Mouse (Mus musculus): ENCODE data around the gene Macrod2. TPM values are rescaled to one million over a fixed set of nuclear protein-coding genes. Genes with fewer than 3 reads are reported as not detected.

Gene Macrod2
- polyA plus RNA-seq, 2 experiments, result 2.1 to 7.7 TPM

- 68% methylated on average over 1 of the region's 1 CpGs for WGBS (ENCODE audit: insufficient replicate concordance)
- no peak for TF ChIP-seq EP300 (IDR thresholded peaks at IDR 0.05; ENCODE audit: low read depth)
- TF ChIP-seq CTCF (IDR thresholded peaks at IDR 0.05; ENCODE audit: low read depth), result peak; percentile 12; the same call in 1 of the 2 replicates
- no peak for ATAC-seq (ENCODE audit: insufficient read depth)
- H3K27me3 ChIP-seq (ENCODE audit: control insufficient read depth, insufficient read depth, low read length), result no peaks in the 10 kb centered on the region
- H3K4me2 ChIP-seq (ENCODE audit: low read depth), result no peak overlapping the region
- no peak for DNase-seq (ENCODE audit: low read depth in 3 of 3, low spot score in 3 of 3)
- no peak overlapping the region for H3K4me3 ChIP-seq (ENCODE audit: insufficient read depth in 1 of 2, low read depth in 2 of 2, low read length in 2 of 2)
- H3K9ac ChIP-seq (replicated peaks), result no peak overlapping the region
- no peaks in the 10 kb centered on the region for H3K36me3 ChIP-seq (replicated peaks; ENCODE audit: control insufficient read depth, insufficient read depth, low read depth)
- no peaks in the 10 kb centered on the region for H3K9me3 ChIP-seq (ENCODE audit: control insufficient read depth, low read length)
- no peak overlapping the region for H3K27ac ChIP-seq
- H3K4me1 ChIP-seq (replicated peaks; ENCODE audit: control insufficient read depth in 2 of 2, insufficient read depth in 2 of 2, low read length in 1 of 2), result peaks cover 0 to 4% of the 10 kb centered on the region in 2 experiments; a peak in 2 of 4 replicates
Measured at GRCm38 (mm10) chr2:140783041-140783440, 387.9 kb downstream of the Macrod2 start.

- TF ChIP-seq EP300 (IDR thresholded peaks at IDR 0.05; ENCODE audit: low read depth), result no peak
- no peak for TF ChIP-seq CTCF (IDR thresholded peaks at IDR 0.05; ENCODE audit: low read depth)
- H3K27me3 ChIP-seq (ENCODE audit: control insufficient read depth, insufficient read depth, low read length), result no peaks in the 10 kb centered on the region
- WGBS (ENCODE audit: insufficient replicate concordance), result 13% methylated on average over 2 of the region's 2 CpGs
- no peak overlapping the region for H3K4me3 ChIP-seq (ENCODE audit: insufficient read depth in 1 of 2, low read depth in 2 of 2, low read length in 2 of 2)
- ATAC-seq (ENCODE audit: insufficient read depth) (peak; percentile 52; the same call in 1 of the 2 replicates), DNase-seq (ENCODE audit: low read depth in 3 of 3, low spot score in 3 of 3) (peak in 2 of 3 experiments; percentile 3 to 27)
- peaks cover 0 to 4% of the 10 kb centered on the region in 2 experiments; a peak in 2 of 4 replicates for H3K4me1 ChIP-seq (replicated peaks; ENCODE audit: control insufficient read depth in 2 of 2, insufficient read depth in 2 of 2, low read length in 1 of 2)
- H3K27ac ChIP-seq, result no peak overlapping the region
- no peaks in the 10 kb centered on the region for H3K9me3 ChIP-seq (ENCODE audit: control insufficient read depth, low read length)
- no peak overlapping the region for H3K4me2 ChIP-seq (ENCODE audit: low read depth)
- no peak overlapping the region for H3K9ac ChIP-seq (replicated peaks)
- H3K36me3 ChIP-seq (replicated peaks; ENCODE audit: control insufficient read depth, insufficient read depth, low read depth), result no peaks in the 10 kb centered on the region
Measured at GRCm38 (mm10) chr2:140784626-140785025, 389.5 kb downstream of the Macrod2 start.

GRCm38 (mm10) chr2:140790363-140790762 lies 395.3 kb downstream of the Macrod2 start:
- Histone ChIP-seq H3K36me3 (replicated peaks; ENCODE audit: control insufficient read depth, insufficient read depth, low read depth) (no peaks in the 10 kb centered on the region), H3K9ac (replicated peaks) (no peak overlapping the region), H3K9me3 (ENCODE audit: control insufficient read depth, low read length) (no peaks in the 10 kb centered on the region), H3K4me2 (ENCODE audit: low read depth) (no peak overlapping the region), H3K4me3 (ENCODE audit: insufficient read depth in 1 of 2, low read depth in 2 of 2, low read length in 2 of 2) (no peak overlapping the region), H3K27ac (no peak overlapping the region), H3K4me1 (replicated peaks; ENCODE audit: control insufficient read depth in 2 of 2, insufficient read depth in 2 of 2, low read length in 1 of 2) (no peaks in the 10 kb centered on the region), H3K27me3 (ENCODE audit: control insufficient read depth, insufficient read depth, low read length) (no peaks in the 10 kb centered on the region)
- no peak for DNase-seq (ENCODE audit: low read depth in 3 of 3, low spot score in 3 of 3)
- TF ChIP-seq CTCF (IDR thresholded peaks at IDR 0.05; ENCODE audit: low read depth), result no peak
- no peak for TF ChIP-seq EP300 (IDR thresholded peaks at IDR 0.05; ENCODE audit: low read depth)
- no peak for ATAC-seq (ENCODE audit: insufficient read depth)
- 28% methylated on average over 5 of the region's 5 CpGs for WGBS (ENCODE audit: insufficient replicate concordance)

- no peak overlapping the region for H3K9ac ChIP-seq (replicated peaks)
- no peak overlapping the region for H3K4me2 ChIP-seq (ENCODE audit: low read depth)
- no peak for TF ChIP-seq CTCF (IDR thresholded peaks at IDR 0.05; ENCODE audit: low read depth)
- TF ChIP-seq EP300 (IDR thresholded peaks at IDR 0.05; ENCODE audit: low read depth), result no peak
- ATAC-seq (ENCODE audit: insufficient read depth) (no peak), DNase-seq (ENCODE audit: low read depth in 3 of 3, low spot score in 3 of 3) (no peak)
- no peaks in the 10 kb centered on the region for H3K36me3 ChIP-seq (replicated peaks; ENCODE audit: control insufficient read depth, insufficient read depth, low read depth)
- no peak overlapping the region for H3K4me3 ChIP-seq (ENCODE audit: insufficient read depth in 1 of 2, low read depth in 2 of 2, low read length in 2 of 2)
- no peak overlapping the region for H3K27ac ChIP-seq
- H3K27me3 ChIP-seq (ENCODE audit: control insufficient read depth, insufficient read depth, low read length), result no peaks in the 10 kb centered on the region
- H3K4me1 ChIP-seq (replicated peaks; ENCODE audit: control insufficient read depth in 2 of 2, insufficient read depth in 2 of 2, low read length in 1 of 2), result no peaks in the 10 kb centered on the region
- no peaks in the 10 kb centered on the region for H3K9me3 ChIP-seq (ENCODE audit: control insufficient read depth, low read length)
- WGBS (ENCODE audit: insufficient replicate concordance), result 32% methylated on average over 4 of the region's 4 CpGs
Measured at GRCm38 (mm10) chr2:140793886-140794608, 398.9 kb downstream of the Macrod2 start.

GRCm38 (mm10) chr2:140811693-140812092 lies 416.6 kb downstream of the Macrod2 start:
- WGBS (ENCODE audit: insufficient replicate concordance), result 52% methylated on average over 4 of the region's 4 CpGs
- ATAC-seq (ENCODE audit: insufficient read depth) (no peak), DNase-seq (ENCODE audit: low read depth in 3 of 3, low spot score in 3 of 3) (no peak)
- H3K36me3 ChIP-seq (replicated peaks; ENCODE audit: control insufficient read depth, insufficient read depth, low read depth), result no peaks in the 10 kb centered on the region
- TF ChIP-seq CTCF (IDR thresholded peaks at IDR 0.05; ENCODE audit: low read depth), result no peak
- no peak for TF ChIP-seq EP300 (IDR thresholded peaks at IDR 0.05; ENCODE audit: low read depth)
- no peak overlapping the region for H3K4me2 ChIP-seq (ENCODE audit: low read depth)
- H3K9me3 ChIP-seq (ENCODE audit: control insufficient read depth, low read length), result no peaks in the 10 kb centered on the region
- no peaks in the 10 kb centered on the region for H3K27me3 ChIP-seq (ENCODE audit: control insufficient read depth, insufficient read depth, low read length)
- no peak overlapping the region for H3K4me3 ChIP-seq (ENCODE audit: insufficient read depth in 1 of 2, low read depth in 2 of 2, low read length in 2 of 2)
- H3K27ac ChIP-seq, result no peak overlapping the region
- no peaks in the 10 kb centered on the region for H3K4me1 ChIP-seq (replicated peaks; ENCODE audit: control insufficient read depth in 2 of 2, insufficient read depth in 2 of 2, low read length in 1 of 2)
- H3K9ac ChIP-seq (replicated peaks), result no peak overlapping the region
